Mouse (Mus musculus) right cerebral cortex, postnatal 10 days (tissue): Measurements from ENCODE around the gene Gm28042.

ENCODE experiments used
- DNase-seq, 2 experiments: peaks; one replicate each; pipeline ENCODE4 v3.0.0; 2021; ENCODE audit warnings: low spot score in 2 of 2

The Gm28042 gene

DNA sequence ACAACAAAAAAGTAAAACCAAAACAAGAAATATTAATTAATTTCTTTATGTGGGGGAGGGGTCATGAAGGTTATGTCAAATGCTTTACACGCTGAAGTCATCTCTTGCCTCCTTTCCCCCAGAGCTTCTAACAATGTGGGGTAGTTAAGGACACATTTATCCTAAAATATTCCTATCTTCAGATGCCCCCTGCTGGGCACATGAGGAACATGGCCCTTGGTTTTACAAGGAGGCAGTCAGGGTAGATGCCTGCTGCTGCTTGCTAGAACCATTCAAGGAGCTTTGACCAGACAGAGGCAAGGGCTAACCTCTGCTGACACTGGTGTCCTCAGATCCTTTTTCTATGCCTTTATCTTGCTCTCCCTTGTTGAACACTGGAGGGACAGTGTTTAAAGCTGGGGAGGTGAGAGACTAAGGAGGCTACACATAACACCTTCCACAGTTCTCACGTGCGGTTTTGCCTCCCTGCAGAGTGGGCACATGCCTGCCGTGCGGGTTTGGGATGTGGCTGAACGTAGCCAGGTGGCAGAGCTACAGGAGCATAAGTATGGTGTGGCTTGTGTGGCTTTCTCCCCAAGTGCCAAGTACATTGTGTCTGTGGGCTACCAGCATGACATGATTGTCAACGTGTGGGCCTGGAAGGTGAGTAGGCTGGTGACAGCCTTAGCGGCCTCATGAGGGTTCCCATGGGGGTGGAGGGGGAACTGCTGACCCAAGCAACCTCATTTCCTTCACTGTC is 15.7 kb upstream of the Gm28042 start:
- peak; percentile 58 to 72 for DNase-seq

DNA sequence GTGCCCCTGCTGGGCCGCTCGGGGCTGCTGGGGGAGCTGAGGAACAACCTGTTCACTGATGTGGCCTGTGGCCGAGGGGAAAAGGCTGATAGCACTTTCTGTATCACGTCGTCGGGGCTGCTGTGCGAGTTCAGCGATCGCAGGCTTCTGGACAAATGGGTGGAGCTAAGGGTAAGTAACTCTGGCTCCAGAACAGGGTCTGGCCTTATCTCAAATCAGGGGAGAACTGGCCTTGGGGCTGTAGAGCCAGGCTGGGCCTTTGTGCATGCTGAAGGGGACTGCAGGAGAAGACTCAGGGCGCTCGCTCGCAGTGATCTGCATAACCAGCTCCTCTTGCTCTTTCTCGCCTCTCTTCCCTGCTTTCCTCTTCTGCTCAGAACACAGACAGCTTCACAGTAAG is 14.4 kb upstream of the Gm28042 start:
- no peak for DNase-seq

DNA sequence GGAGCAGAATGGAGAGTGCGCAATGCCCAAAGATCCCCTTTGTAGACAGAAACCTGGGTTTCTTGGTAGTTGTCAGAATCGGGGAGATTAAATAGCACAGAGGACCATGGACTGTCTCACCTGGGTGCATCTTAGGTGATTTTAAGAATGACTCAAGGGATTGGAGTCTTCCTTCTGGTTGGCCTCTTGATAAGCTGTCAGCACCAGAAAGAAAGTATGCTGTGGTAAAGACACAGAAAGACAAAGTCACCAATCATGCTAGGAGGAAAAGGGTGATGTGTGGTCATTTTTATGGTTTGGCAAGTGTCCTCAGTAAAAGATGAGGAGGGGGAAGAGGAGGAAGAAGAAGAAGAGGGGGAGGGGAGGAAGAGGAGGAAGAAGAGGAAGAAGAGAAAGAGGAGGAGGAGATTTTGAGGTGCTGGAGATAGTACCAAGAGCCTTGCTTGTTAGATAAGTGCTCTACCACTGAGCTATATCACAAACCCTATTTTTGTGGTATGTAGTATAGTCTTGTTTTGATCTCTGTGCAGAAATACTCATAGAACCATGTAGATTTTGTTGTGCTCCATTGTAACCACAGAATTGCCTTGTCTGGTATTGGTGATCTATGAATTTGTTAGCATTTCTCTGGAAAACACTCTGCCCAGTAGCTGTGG is 13.3 kb upstream of the Gm28042 start:
- no peak for DNase-seq

DNA sequence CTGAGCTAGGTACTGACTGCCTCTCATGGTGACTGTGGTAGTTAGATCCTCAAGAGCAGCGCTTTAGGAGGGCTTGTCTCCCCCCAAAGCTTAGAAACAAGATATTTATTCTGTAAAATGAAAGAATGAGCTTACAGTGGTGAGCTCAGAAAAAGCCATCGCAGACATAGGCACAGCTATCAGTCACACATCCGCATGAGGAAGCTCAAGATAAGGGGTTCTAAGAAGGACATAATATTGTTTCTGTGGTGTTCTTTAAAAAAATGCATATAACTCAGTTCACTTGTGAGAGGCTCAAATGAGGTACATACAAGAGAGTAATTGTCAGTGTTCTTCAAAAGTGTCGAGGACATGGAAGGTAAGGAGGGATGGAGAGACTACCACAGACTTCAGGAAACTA is 11.4 kb upstream of the Gm28042 start:
- no peak for DNase-seq

DNA sequence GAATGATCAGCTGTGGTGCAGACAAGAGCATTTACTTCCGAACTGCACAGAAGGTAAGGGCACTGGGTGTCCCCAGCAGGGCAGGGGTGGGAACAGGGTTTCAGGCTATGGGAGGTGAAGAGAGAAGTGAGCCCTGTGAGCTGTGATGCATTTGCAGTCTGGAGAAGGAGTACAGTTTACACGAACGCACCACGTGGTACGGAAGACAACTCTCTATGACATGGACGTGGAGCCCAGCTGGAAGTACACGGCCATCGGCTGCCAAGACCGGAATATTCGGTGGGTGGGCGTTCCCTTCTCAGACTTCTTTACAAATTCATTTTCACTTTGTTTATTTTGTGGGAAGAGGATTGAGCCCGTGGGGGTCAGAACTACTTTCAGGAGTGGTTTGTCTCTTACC is 9.7 kb upstream of the Gm28042 start:
- DNase-seq: no peak

GRCm38 (mm10) chr2:120024337-120024736 is 3.0 kb upstream of the Gm28042 start:
- DNase-seq: no peak

GRCm38 (mm10) chr2:120027950-120028331 is 648 bp downstream of the Gm28042 start:
- DNase-seq: no peak

GRCm38 (mm10) chr2:120030380-120030779 is 3.1 kb downstream of the Gm28042 start:
- DNase-seq: no peak

DNA sequence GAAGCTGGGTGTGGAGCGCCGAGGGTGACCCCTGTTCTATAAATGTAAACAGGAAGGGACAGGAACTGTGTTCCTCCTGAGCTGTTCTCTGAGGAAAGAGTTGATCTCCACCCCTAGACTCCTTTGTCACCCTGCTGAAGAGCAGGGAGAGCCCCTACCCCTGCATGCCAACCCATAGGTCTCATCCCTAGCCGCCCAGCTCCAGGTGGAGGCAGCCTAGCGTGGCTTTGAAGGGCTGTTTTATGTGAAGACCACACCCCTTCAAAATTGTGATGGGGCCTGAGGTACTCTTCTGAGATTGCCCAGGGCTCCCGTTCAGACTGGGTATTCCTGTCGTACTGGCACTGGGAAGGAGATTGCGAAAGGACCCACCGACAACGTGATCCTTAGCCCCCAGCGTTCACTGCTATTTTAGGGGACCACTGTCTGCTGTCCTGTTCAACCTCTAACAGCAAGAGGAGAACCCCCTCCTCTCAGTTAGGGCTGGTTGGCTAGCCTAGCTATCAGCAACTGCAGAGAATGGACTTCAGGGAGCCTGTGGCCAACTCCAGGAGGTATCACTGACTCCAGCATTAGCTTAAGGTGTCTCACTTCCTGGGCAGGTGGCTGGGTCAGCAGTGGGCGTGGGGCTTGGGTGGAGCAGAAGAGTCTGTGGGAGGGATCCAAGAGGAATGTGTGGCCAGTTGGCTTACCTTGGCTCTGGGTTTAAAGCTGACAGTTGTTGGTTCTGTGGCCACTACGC is 5.6 kb downstream of the Gm28042 start, which contains the start of gene Pla2g4b:
Pla2g4b (plus strand) TSS at position 692 of the 742 bp plus-strand sequence.
- DNase-seq: no peak

DNA sequence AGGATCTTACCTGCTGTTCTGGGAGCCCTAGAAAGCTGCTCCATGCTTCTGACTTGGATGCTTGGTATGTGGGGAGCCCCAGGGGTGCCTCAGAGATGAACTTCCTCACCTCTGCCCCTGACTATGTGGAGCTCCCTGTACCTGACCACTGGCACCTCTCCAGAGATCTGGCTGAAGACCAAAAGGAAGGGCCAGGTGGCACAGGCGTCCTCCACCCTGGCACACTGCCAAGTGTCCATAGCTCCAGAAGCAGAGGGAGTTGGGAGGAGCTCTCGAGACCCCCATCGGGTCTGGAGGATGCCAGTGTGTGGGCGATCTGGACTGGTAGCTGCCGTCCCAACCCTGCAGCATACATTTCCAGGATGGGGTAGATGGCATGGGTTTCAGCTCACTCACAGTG is 6.4 kb downstream of the Gm28042 start:
- no peak for DNase-seq

- DNase-seq: no peak
Observed at GRCm38 (mm10) chr2:120037744-120038143, 10.5 kb downstream of the Gm28042 start.

- no peak for DNase-seq
Observed at GRCm38 (mm10) chr2:120040991-120041390, 13.7 kb downstream of the Gm28042 start.

- DNase-seq: no peak
Observed at GRCm38 (mm10) chr2:120044101-120044603, 16.9 kb downstream of the Gm28042 start.

GRCm38 (mm10) chr2:120044676-120045075 is 17.4 kb downstream of the Gm28042 start:
- no peak for DNase-seq

DNA sequence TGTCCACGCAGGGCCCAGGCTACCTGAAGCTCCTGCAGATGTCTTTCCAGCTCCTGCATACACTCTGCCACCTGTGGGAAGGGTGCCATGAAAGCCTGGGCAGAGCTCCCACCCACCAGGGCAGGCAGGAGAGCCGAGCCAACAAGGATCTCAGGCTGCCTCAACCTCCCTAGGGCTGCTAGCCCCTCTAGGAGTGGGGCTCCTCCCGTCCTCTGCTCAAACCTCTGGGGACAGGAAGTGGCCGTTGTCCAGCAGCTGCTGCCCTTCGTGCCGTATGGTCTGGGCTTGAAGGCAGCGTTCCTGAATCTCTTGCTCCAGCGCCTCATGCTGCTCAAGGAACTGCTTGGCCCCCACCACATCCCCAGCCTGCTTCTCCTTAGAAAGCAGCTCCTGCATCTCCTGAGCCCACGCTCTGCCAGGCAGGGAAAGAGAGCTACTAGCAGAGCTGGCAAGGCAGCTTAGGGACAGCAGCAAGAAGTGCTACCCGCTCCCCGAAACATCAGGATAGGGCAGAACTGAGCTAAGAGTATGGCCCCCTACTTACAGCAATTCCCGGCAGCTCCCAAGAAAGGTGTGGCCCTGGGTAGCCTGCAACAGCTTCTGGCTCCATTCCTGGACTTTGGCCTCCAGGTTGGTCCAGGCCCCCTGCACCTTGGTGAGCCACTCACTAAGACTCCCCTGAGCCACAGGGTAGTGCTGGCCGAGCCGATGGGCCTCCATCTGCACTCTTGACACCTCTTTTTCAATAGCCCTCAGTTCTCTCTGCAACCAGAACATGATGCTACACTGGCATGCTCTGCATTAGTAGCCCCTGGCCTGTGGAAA is 19.4 kb downstream of the Gm28042 start:
- peak in 1 of 2 experiments; percentile 62 for DNase-seq

DNA sequence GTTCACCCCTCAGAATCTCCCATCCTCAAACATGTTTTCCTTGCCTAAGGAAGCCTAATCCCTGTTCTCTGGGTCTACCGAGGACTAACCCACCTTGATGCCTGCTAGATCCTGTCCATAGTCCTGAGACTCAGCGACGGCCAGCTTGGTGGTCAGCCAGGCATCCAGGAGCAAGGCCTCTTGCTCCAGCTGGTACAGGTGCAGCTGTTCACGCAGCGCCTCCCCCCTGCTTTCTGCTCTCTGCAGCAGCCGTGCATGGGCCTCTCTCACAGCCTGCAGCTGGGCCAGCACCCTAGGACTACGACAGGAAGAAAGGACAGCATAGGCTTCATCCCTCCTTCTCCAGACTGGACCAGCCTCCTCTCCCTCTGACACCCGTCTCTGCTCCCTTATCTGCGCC is 20.9 kb downstream of the Gm28042 start:
- DNase-seq: no peak

DNA sequence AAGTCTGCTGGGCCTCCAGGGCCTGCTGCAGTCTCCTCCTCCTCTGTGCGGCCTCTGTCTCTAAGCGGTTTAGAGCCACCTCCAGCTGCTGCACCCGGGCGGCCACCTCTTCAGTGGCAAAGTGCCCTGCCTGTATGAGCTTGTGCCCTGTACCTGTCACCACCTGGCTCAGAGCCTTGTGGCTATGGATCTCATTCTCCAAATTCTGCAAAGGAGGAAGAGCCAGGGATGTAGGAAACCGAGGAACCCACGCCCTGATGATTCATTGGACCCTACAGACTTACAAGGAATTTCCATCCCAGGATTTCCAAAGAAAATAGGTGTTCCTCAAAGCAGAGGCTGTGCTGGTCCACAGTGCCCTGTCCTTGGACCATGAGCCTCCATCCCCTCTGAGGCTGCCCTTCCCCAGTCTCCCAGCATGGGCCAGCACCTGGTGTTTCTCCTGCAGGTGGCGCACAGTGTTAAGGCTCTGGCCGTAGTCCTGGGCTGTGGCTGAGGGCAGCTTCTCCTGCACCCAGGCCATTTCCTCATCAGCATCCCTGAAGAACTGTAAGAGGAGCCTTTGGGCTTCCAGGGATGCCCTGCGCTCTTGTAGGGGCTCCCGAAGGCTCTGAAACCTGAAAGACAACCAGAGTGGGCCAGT is 22.5 kb downstream of the Gm28042 start:
- no peak for DNase-seq

DNA sequence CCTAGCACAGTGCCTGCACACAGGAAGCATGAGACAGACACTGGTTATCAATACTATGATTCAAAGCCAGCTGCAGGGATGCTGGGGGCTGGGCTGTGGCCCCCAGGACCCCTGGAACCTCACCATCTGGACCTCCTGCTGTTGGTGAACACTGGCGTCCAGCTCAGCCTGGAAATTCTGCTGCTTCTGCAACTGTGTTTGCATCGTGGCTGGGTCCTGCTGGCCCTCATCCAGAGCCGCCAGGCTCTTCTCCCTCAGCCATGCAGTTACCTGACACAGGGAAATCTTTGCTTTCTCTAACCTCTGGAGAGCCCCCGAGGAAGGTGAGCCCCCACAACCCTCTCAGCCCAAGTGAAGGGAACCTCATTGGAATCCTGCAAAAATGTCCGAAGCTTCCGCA is 24.1 kb downstream of the Gm28042 start:
- no peak for DNase-seq

DNA sequence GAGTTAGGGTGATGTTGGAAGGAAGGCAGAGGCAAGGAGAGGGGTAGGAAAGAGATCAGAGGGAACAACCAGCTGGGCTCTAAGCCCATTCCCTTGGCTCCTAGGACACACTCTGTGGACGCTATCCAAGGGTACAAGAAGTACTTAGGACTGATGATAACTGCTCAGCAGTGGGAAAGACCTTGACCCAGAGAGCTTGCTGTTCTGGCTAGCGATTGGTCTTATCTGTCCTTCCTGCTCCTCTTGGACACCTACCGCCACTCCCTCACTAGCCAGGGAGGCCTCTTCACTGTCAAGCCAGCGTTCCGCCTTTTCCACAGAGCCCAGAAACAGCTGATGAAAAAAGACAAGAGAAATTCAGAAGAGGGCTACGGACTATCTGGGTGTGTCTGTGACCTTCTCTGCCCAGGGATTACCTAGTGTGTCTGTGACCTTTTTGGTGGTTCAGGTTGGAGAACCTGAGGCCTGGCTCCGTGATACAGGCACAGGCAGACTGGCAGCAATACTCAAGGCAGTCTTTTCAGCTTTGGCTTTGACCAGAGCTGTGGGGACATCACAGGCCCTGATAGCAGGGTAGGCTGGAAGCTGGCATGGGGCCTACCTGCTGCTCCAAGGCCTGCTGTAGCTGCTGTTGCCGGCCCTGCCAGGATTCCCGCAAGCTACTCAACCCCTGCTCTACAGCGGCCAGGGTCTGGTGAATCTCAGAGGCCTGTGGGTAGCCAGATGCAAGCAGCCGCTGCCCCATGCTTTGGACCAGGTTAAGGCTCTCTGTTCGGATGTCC is 27.7 kb downstream of the Gm28042 start:
- DNase-seq: no peak

DNA sequence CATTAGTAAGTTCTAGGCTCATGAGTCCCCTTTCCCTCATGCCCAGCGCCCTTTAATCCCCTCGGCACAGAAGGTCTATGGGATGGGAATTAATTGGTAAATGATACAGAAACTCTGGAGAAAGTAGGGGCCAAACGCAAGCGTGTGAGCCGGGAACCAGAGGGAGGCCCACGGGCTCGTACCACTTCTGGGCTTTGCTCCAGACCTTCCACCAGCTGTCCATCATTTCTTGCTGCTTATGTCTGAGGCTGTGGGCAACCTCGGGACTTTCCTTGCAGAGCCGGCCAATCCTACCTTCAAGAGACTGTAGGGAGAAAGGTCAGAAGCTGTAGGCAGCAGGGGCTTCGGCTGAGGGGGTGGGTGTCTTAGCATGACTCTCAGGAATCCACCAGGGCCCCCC is 28.6 kb downstream of the Gm28042 start:
- no peak for DNase-seq
